Mouse (Mus musculus): Measurements from ENCODE around the gene Cryba4.

GRCm38 (mm10) chr5:112295162-112295561 lies 42.8 kb upstream of the Cryba4 start:
- TF ChIP-seq JUND (conservative IDR thresholded peaks at IDR 0.05; ENCODE audit: low read depth, low read length) (no peak), POLR2A (IDR thresholded peaks at IDR 0.05; ENCODE audit: low read depth, low read length) (no peak), MYC (IDR thresholded peaks at IDR 0.05; ENCODE audit: low read depth, low read length) (no peak), UBTF (IDR thresholded peaks at IDR 0.05; ENCODE audit: low read depth, low read length) (no peak), CTCF (conservative IDR thresholded peaks at IDR 0.05 in 1 of 2, IDR thresholded peaks at IDR 0.05 in 1 of 2; ENCODE audit: low read depth in 2 of 2, low read length in 2 of 2) (no peak), NELFE (IDR thresholded peaks at IDR 0.05; ENCODE audit: low read depth, low read length) (no peak), POLR2AphosphoS2 (IDR thresholded peaks at IDR 0.05; ENCODE audit: low read depth, low read length) (no peak), KAT2A (IDR thresholded peaks at IDR 0.05; ENCODE audit: insufficient replicate concordance, low read length) (no peak), JUN (IDR thresholded peaks at IDR 0.05; ENCODE audit: insufficient read depth, low read depth, low read length) (no peak), USF1 (IDR thresholded peaks at IDR 0.05; ENCODE audit: low read depth, low read length) (no peak), SIN3A (IDR thresholded peaks at IDR 0.05; ENCODE audit: low read length) (no peak)
